Mouse (Mus musculus) embryonic stem cell, embryonic (primary cell): ENCODE measurements around the gene Nutf2-ps1.

ENCODE experiments used
- CTCF ChIA-PET, 4 experiments: fragments of 300-600 bp in 2 of 4; fragments of 350-600 bp in 2 of 4; sonication (Branson Sonifier 250); formaldehyde crosslinking; loops; one replicate each; lab custom pipeline; 2022; ENCODE audit warnings: inconsistent platforms in 2 of 4; lab: Charles Lee
- POLR2A ChIA-PET, 4 experiments: fragments of 300-600 bp in 2 of 4; fragments of 350-600 bp in 2 of 4; sonication (Branson Sonifier 250); formaldehyde crosslinking; loops; one replicate each; lab custom pipeline; 2022; ENCODE audit warnings: antibody characterized with exemption in 4 of 4, inconsistent platforms in 1 of 4; lab: Charles Lee

The Nutf2-ps1 gene

DNA sequence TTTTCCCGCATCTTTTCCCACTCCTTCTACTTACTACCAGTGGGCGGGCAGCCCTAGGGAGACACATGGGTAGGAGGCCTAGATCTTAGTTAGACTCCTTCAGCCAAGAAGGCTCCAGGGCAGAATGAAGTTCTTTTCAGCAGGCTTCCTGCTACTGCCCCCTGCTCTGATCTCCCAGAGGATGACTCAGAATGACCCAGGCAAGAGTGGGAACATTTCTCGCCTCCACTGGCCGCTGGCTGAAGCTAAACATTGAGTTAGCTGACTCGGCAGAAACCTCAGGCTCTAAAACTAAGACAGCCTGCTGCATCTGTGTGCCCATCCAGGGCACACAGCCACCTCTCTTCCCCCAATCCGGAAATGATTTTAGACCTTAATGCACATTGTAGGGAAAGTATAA, 36.1 kb downstream of the Nutf2-ps1 start:
- CTCF ChIA-PET, result no interaction called here

DNA sequence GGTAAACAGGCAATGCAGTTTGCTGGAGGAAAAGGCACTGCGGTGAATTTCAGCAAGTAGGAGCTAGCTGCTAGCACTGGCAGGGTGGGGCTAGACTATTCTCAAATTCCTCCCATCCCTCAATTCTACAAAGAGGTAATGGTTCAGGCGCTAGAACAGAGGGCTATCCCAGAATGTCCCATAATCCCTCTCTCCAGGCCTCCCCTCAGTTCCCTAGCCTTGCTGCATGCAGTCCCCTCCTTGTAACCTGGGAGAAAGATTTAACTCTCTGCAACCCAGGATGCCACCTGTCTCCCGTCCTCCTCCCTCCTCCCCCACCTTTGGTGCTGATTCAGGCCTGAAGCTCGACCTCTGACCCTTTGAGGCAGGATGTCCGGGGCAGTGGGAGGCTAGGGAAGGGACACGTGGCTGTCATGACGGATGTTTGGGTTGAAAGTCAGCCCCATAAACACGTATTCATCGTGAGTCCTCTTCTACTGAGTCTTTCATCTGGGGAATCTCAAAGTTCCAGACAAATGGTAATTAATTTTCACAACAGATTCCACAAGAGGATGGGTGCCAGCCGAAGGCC, 36.6 kb downstream of the Nutf2-ps1 start:
- ChIA-PET CTCF (interaction anchor here in 1 of 4 experiments (0.8 kb wide), 1 partner anchor 133 kb away, joined by 3 read pairs; no protein-coding TSS in a partner anchor), POLR2A (interaction anchor here in 3 of 4 experiments (0.8 to 3.1 kb wide), 11 partner anchors 10 to 131 kb away, joined by 3 to 15 read pairs (median 4); partner anchors contain the start of genes Dusp5 (in 2 of the 3) and Smc3 (in 1 of the 3))

More for the DNA sequence above, 36.1 kb downstream of the Nutf2-ps1 start:
- POLR2A ChIA-PET, result interaction anchor here in 3 of 4 experiments (0.6 to 3.1 kb wide), 14 partner anchors 10 to 241 kb away, joined by 3 to 15 read pairs (median 4); partner anchors contain the start of gene Dusp5 (in 2 of the 3)

DNA sequence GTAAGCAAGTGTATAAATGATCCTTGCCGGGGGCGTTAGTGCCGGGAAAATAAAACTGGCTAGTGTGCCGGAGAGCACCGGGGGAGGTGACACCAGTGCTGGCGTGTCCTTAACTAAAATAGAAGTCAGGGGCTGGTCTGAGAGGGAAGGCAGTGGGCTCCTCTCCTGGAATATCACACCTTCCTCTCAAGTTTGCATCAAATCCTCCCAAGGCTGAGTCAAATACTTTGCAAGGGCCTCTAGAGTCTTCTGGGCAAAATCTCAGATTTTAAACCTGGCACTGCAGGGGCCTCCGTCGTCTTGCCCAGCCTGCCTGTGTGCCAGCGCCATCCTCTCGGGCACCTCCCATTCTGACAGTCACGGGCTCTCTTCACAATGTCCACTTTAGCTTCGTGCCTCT, 37.9 kb downstream of the Nutf2-ps1 start:
- CTCF ChIA-PET, result interaction anchor here in 2 of 4 experiments (0.7 to 0.8 kb wide), 2 partner anchors 9 to 42 kb away, joined by 3 to 5 read pairs; no protein-coding TSS in a partner anchor
- POLR2A ChIA-PET, result interaction anchor here in 1 of 4 experiments (2.3 to 3.1 kb wide), 3 partner anchors 8 to 49 kb away, joined by 6 to 15 read pairs (median 7); partner anchors contain the start of gene Dusp5

DNA sequence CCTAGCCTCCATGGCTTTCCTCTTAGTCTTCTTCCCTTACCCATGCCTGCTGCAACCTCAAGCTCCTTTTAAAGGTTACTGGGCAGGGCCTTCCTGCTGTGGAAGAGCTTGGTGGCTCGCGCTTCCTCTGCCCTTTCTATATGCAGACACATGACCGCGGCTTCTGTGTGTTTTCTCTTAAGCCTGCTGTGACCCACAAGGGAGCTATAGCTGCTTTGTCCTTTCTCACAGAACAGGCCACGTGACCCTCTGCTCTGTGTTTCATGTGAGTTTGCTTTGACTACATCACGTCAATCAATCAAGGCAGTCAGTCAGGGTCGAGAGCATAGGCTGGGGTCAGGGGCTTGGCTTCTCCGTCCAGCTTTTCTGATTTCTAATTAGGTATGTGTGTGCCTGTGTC, 41.3 kb downstream of the Nutf2-ps1 start:
- ChIA-PET CTCF (no interaction called here), POLR2A (interaction anchor here in 3 of 4 experiments (0.9 to 4.0 kb wide), 12 partner anchors 9 to 158 kb away, joined by 3 to 22 read pairs (median 5); partner anchors contain the start of genes Dusp5 (in 3 of the 3) and Smc3 (in 1 of the 3))

DNA sequence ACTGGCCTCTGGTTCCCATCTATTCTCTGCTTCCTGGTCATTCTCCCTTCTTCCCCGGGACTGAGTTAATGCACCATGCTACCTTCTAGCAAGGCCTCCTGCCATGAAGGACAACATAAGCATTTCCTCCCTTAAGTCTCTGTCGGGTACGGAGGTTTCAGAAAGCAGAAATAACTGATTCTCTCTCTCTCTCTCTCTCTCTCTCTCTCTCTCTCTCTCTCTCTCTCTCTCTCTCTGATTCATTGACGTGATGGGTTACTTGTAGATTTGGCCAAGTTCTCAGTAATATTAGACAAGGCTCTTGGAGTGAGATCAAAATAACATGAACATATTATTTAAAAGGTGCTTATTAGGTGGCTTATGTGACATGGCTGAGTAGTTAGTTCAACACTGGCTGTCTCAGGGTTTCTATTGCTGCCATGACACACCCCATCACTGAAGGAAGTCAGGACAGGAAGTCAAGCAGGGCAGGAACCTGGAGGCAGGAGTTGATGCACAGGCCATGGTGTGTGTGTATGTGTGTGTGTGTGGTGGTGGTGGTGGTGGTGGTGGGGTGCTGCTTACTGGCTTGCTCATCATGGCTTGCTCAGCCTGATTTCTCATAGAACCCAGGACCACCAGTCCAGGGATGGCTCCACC, 43.8 kb downstream of the Nutf2-ps1 start:
- ChIA-PET CTCF (no interaction called here), POLR2A (interaction anchor here in 1 of 4 experiments (0.6 to 1.0 kb wide), 3 partner anchors 8 to 95 kb away, joined by 3 read pairs; partner anchors contain the start of gene Dusp5)

DNA sequence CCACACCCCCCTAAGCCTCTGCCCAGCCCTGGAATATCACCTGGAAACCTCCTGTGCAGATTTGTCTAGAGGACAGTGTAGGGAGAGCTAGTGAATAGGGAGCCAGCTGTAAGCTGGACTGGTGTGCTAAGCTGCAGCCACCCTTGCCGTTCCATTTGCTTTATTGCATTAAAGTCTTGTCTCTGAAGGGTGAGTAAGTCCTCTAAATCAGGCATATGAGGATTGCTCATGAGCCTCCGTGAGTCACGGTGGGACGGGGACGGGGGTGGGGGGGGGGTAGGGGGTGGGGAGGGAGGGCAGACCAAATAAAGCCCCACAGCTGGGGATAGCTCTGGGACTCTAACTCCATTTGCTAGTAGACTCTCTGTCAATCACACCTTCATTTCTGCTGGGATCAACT, 45.3 kb downstream of the Nutf2-ps1 start:
- CTCF ChIA-PET, result no interaction called here
- POLR2A ChIA-PET, result interaction anchor here in 2 of 4 experiments (0.8 to 2.1 kb wide), 7 partner anchors 9 to 142 kb away, joined by 3 to 9 read pairs (median 4); partner anchors contain the start of genes Dusp5 (in 2 of the 2) and Smc3 (in 1 of the 2)

DNA sequence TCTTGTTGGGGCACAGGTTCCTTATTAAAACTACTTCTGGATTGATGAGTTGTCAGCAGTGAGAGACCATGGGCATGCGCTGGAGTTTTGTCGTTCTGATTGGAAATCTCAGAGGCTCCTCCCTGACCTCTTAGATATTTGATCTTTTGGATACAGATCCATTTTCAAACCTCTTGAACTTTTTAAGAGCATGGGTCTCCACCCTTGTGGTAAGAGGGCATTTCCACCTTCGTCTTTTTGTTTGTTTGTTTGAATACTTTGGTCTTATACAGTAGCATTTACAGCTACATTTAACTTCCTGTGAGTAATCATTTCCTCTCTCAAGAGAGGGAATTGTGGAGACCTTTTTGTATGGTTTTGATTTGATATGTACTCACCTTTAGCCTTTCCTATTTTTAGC, 49.6 kb downstream of the Nutf2-ps1 start:
- ChIA-PET POLR2A (interaction anchor here in 1 of 4 experiments (0.7 to 1.2 kb wide), 2 partner anchors 10 to 134 kb away, joined by 3 read pairs; partner anchors contain the start of gene Dusp5), CTCF (no interaction called here)

DNA sequence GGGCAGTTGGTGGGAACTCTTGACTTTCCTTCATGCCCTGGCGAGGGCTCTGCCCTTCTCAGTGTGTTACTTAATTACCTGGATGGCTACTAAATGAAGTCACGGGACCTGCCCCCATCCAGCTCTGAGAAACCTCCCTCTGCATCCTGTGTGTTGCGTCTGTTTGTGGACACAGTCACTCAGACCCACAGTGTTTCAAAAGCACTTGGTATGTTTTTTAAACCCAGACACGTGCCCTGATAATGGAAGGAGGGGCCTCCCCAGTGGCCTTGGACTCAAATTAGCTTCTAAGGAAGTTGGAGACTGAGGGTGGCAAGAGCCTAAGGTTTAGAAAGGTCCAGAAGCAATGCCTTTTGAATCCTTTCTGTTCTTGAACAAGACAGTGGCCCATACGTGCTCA, 50.1 kb downstream of the Nutf2-ps1 start:
- CTCF ChIA-PET, result no interaction called here
- POLR2A ChIA-PET, result interaction anchor here in 1 of 4 experiments (0.7 to 1.2 kb wide), 2 partner anchors 10 to 134 kb away, joined by 3 read pairs; partner anchors contain the start of gene Dusp5
